Mouse (Mus musculus) heart, postnatal 4 days (tissue): Measurements from ENCODE around the gene Ankrd13c. TPM values are rescaled to one million over a fixed set of nuclear protein-coding genes. Genes with fewer than 3 reads are reported as not detected.

Experiments used
- DNase-seq: peaks from one replicate; pipeline ENCODE4 v3.0.0; 2021
- total RNA-seq, 2 experiments: library from RNA; stranded (reverse); gene quantifications; 2 replicates each; pipeline ENCODE4 v1.2.3; 2021

The Ankrd13c gene
- total RNA-seq, 2 experiments from 2014 or later = 39.7 to 40.0 TPM

GRCm38 (mm10) chr3:157955466-157955865, 8.4 kb downstream of the Ankrd13c start:
- no peak for DNase-seq

- DNase-seq = no peak
These were observed 9.2 kb downstream of the Ankrd13c start for GRCm38 (mm10) chr3:157956201-157956600.

GRCm38 (mm10) chr3:157957320-157957719, 10.3 kb downstream of the Ankrd13c start:
- no peak for DNase-seq

- DNase-seq = no peak
These were observed 24.1 kb downstream of the Ankrd13c start for GRCm38 (mm10) chr3:157971151-157971550.

GRCm38 (mm10) chr3:157973236-157973635, 26.2 kb downstream of the Ankrd13c start:
- no peak for DNase-seq

GRCm38 (mm10) chr3:157979619-157980018, 32.6 kb downstream of the Ankrd13c start:
- DNase-seq = no peak

- no peak for DNase-seq
These were observed 46.3 kb downstream of the Ankrd13c start for GRCm38 (mm10) chr3:157993322-157993721.

GRCm38 (mm10) chr3:157995726-157996125, 48.7 kb downstream of the Ankrd13c start:
- no peak for DNase-seq

- no peak for DNase-seq
These were observed 51.8 kb downstream of the Ankrd13c start for GRCm38 (mm10) chr3:157998742-157999369.

GRCm38 (mm10) chr3:158008647-158009046, 61.6 kb downstream of the Ankrd13c start:
- no peak for DNase-seq

- no peak for DNase-seq
These were observed 62.8 kb downstream of the Ankrd13c start for GRCm38 (mm10) chr3:158009762-158010320.

- peak; percentile 93 for DNase-seq
These were observed 84.4 kb downstream of the Ankrd13c start for GRCm38 (mm10) chr3:158031371-158031925.

GRCm38 (mm10) chr3:158032106-158032505, 85.1 kb downstream of the Ankrd13c start:
- DNase-seq = no peak

GRCm38 (mm10) chr3:158035866-158036265, 88.8 kb downstream of the Ankrd13c start:
- DNase-seq = no peak

GRCm38 (mm10) chr3:158036329-158036988, 89.4 kb downstream of the Ankrd13c start, which contains the start of the genes Srsf11 and Lrrc40:
Gene Srsf11, minus strand, starts transcription at chr3:158036639.
Gene Lrrc40, plus strand, starts transcription at chr3:158036662.
- DNase-seq = peak; percentile 95

GRCm38 (mm10) chr3:158038106-158038505, 91.1 kb downstream of the Ankrd13c start:
- no peak for DNase-seq

GRCm38 (mm10) chr3:158040755-158041154, 93.7 kb downstream of the Ankrd13c start:
- DNase-seq = no peak

- no peak for DNase-seq
These were observed 102.5 kb downstream of the Ankrd13c start for GRCm38 (mm10) chr3:158049508-158049907.

Other genes starting within 250 kb of the Ankrd13c start
- under 1 TPM; 0.18 to 0.31 TPM for gene Cth, start 22.2 kb upstream of the Ankrd13c start, total RNA-seq
- 10 to 100 TPM; 88.7 to 91.7 TPM for gene Srsf11, start 89.4 kb downstream of the Ankrd13c start, total RNA-seq
- gene Lrrc40, start 89.4 kb downstream of the Ankrd13c start, total RNA-seq = 10 to 100 TPM; 28.3 to 29.7 TPM